Mouse (Mus musculus) forebrain, embryonic 13.5 days (tissue): Measurements from ENCODE around the gene Nif3l1. TPM values are rescaled to one million over a fixed set of nuclear protein-coding genes. Genes with fewer than 3 reads are reported as not detected.

Experiments used
- polyA plus RNA-seq: library from polyadenylated mRNA; unstranded; fragments of >200 nt; fragmentation: Nextera tagmentation; extraction: Ambion mirVana; gene quantifications from 2 replicates; pipeline ENCODE4 v1.2.1, GENCODE M21; 2015

Gene Nif3l1
- polyA plus RNA-seq, 1 experiment from 2014 or later: 64.1 TPM

Other genes starting within 250 kb of the Nif3l1 start
- gene Aox4, start 234.8 kb upstream of the Nif3l1 start, polyA plus RNA-seq: 0.11 and 0.12 TPM in 2 replicates
- 0.06 TPM in 1 of 2 replicates, not detected in the other for gene Aox2, start 166.8 kb upstream of the Nif3l1 start, polyA plus RNA-seq
- gene Bzw1, start 52.3 kb upstream of the Nif3l1 start, polyA plus RNA-seq: 441 and 458 TPM in 2 replicates
- 165 and 177 TPM in 2 replicates for gene Clk1, start 21.1 kb upstream of the Nif3l1 start, polyA plus RNA-seq
- 54.2 and 54.6 TPM in 2 replicates for gene Ppil3, start 335 bp downstream of the Nif3l1 start, polyA plus RNA-seq
- 34.0 and 40.1 TPM in 2 replicates for gene Orc2, start 60.0 kb downstream of the Nif3l1 start, polyA plus RNA-seq
- 10.8 TPM in 2 replicates for gene Fam126b, start 141.2 kb downstream of the Nif3l1 start, polyA plus RNA-seq
- gene Ndufb3, start 141.2 kb downstream of the Nif3l1 start, polyA plus RNA-seq: 187 and 206 TPM in 2 replicates